Mouse (Mus musculus): ENCODE measurements around the gene Mkln1. TPM values are rescaled to one million over a fixed set of nuclear protein-coding genes. Genes with fewer than 3 reads are reported as not detected.

Gene Mkln1
- polyA plus RNA-seq, 1 experiment from 2014 or later, result 208 TPM

DNA sequence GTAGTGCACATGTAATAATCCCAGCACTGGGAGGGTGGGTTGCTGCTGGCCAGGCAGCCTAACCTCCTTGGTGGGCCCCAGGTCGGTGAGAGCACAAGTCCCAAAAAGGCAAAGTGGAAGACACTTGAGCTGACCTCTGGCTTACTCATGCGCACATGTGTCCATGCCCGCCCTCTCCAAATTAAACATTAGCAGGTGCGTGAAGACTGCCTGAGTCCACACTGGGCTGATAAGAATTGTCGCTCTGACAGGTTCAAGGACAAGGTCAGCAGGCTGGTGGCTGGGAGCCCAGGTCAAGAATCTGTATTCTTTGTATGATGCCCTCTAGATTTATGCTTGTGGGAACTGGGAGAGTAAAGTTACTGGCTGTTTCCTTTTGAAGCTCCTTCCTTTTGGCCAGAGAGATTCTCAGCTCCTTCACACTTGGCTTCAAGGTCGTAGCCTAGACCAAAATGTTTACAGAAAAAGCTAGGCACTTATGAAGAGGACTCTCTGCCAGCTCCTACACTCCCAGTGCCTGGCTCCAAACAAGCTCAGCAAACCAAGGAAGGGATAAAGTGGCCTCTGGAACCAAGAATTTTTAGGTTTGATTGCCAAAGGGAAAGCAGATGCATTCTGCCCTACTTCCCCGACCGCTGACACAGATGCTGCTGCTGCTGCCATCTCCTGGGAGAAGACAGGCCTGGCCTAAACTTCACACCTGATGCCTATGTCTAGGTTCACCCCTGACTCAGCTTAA lies 8.1 kb upstream of the Mkln1 start:
- DNase-seq (ENCODE audit: low spot score) (no peak), ATAC-seq (ENCODE audit: insufficient read depth, low FRiP score, low TSS enrichment) (no peak)
- Histone ChIP-seq H3K9ac (ENCODE audit: low read length) (no peak overlapping the region), H3K27ac (ENCODE audit: low read depth, low read length) (no peak overlapping the region), H3K4me2 (ENCODE audit: low read depth) (no peak overlapping the region), H3K36me3 (ENCODE audit: control insufficient read depth, insufficient read depth, low read length) (no peaks in the 10 kb centered on the region), H3K9me3 (ENCODE audit: control insufficient read depth, low read length) (no peaks in the 10 kb centered on the region), H3K4me3 (ENCODE audit: low read depth, low read length) (no peak overlapping the region), H3K4me1 (ENCODE audit: control insufficient read depth, insufficient read depth, low read length) (no peaks in the 10 kb centered on the region), H3K27me3 (ENCODE audit: control insufficient read depth, insufficient read depth, low read length) (no peaks in the 10 kb centered on the region)
- 72% methylated on average over 8 of the region's 8 CpGs for WGBS

DNA sequence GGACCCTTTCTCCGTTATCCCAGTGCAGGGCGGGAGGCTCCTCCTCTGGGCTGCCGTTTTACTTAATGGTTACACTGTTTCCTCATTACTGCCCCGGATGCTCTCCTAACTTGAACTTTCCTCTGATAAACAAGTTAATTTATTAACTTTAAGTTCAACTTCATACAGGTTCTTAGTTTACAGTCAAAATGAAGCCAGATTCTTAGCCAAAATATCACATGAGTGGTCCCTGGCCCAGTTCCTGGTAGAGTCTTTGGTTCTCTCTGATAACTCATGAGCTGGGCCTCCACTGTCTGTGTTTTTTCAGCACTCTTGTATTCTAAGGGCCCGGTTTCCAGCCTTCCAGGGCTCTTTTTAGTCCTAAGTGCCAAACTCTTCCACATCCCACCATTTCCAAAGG lies 5.7 kb upstream of the Mkln1 start:
- 93% methylated on average over 5 of the region's 5 CpGs for WGBS
- Histone ChIP-seq H3K4me2 (ENCODE audit: low read depth) (no peak overlapping the region), H3K9ac (ENCODE audit: low read length) (no peak overlapping the region), H3K4me1 (ENCODE audit: control insufficient read depth, insufficient read depth, low read length) (no peaks in the 10 kb centered on the region), H3K9me3 (ENCODE audit: control insufficient read depth, low read length) (no peaks in the 10 kb centered on the region), H3K4me3 (ENCODE audit: low read depth, low read length) (no peak overlapping the region), H3K27me3 (ENCODE audit: control insufficient read depth, insufficient read depth, low read length) (no peaks in the 10 kb centered on the region), H3K36me3 (ENCODE audit: control insufficient read depth, insufficient read depth, low read length) (no peaks in the 10 kb centered on the region), H3K27ac (ENCODE audit: low read depth, low read length) (no peak overlapping the region)
- ATAC-seq (ENCODE audit: insufficient read depth, low FRiP score, low TSS enrichment), result no peak
- no peak for DNase-seq (ENCODE audit: low spot score)

GRCm38 (mm10) chr6:31396118-31396517 lies 2.4 kb upstream of the Mkln1 start:
- ATAC-seq (ENCODE audit: insufficient read depth, low FRiP score, low TSS enrichment) (no peak), DNase-seq (ENCODE audit: low spot score) (no peak)
- Histone ChIP-seq H3K4me2 (ENCODE audit: low read depth) (no peak overlapping the region), H3K9ac (ENCODE audit: low read length) (no peak overlapping the region), H3K4me3 (ENCODE audit: low read depth, low read length) (no peak overlapping the region), H3K27ac (ENCODE audit: low read depth, low read length) (no peak overlapping the region), H3K4me1 (ENCODE audit: control insufficient read depth, insufficient read depth, low read length) (peaks cover 6% of the 10 kb centered on the region; the same call in 1 of the 2 replicates), H3K9me3 (ENCODE audit: control insufficient read depth, low read length) (no peaks in the 10 kb centered on the region), H3K36me3 (ENCODE audit: control insufficient read depth, insufficient read depth, low read length) (no peaks in the 10 kb centered on the region), H3K27me3 (ENCODE audit: control insufficient read depth, insufficient read depth, low read length) (no peaks in the 10 kb centered on the region)
- 82% methylated on average over 4 of the region's 4 CpGs for WGBS

- Histone ChIP-seq H3K4me1 (ENCODE audit: control insufficient read depth, insufficient read depth, low read length) (peaks cover 6% of the 10 kb centered on the region; the same call in 1 of the 2 replicates), H3K27me3 (ENCODE audit: control insufficient read depth, insufficient read depth, low read length) (no peaks in the 10 kb centered on the region), H3K9me3 (ENCODE audit: control insufficient read depth, low read length) (no peaks in the 10 kb centered on the region), H3K27ac (ENCODE audit: low read depth, low read length) (no peak overlapping the region), H3K36me3 (ENCODE audit: control insufficient read depth, insufficient read depth, low read length) (no peaks in the 10 kb centered on the region), H3K4me3 (ENCODE audit: low read depth, low read length) (no peak overlapping the region), H3K9ac (ENCODE audit: low read length) (no peak overlapping the region), H3K4me2 (ENCODE audit: low read depth) (no peak overlapping the region)
- DNase-seq (ENCODE audit: low spot score) (no peak), ATAC-seq (ENCODE audit: insufficient read depth, low FRiP score, low TSS enrichment) (no peak)
Observed at GRCm38 (mm10) chr6:31397308-31397707, 1.2 kb upstream of the Mkln1 start.

- H3K4me2 ChIP-seq (ENCODE audit: low read depth), result peak overlapping the region; percentile 14; the same call in 1 of the 2 replicates
- DNase-seq (ENCODE audit: low spot score), result no peak
- H3K27ac ChIP-seq (ENCODE audit: low read depth, low read length), result no peak overlapping the region
- ATAC-seq (ENCODE audit: insufficient read depth, low FRiP score, low TSS enrichment), result no peak
- H3K27me3 ChIP-seq (ENCODE audit: control insufficient read depth, insufficient read depth, low read length), result no peaks in the 10 kb centered on the region
- H3K4me1 ChIP-seq (ENCODE audit: control insufficient read depth, insufficient read depth, low read length), result peaks cover 6% of the 10 kb centered on the region; the same call in 1 of the 2 replicates
- peak overlapping the region; percentile 97; the same call in 1 of the 2 replicates for H3K4me3 ChIP-seq (ENCODE audit: low read depth, low read length)
- no peaks in the 10 kb centered on the region for H3K9me3 ChIP-seq (ENCODE audit: control insufficient read depth, low read length)
- no peak overlapping the region for H3K9ac ChIP-seq (ENCODE audit: low read length)
- no peaks in the 10 kb centered on the region for H3K36me3 ChIP-seq (ENCODE audit: control insufficient read depth, insufficient read depth, low read length)
- 68% methylated on average over 10 of the region's 10 CpGs for WGBS
Observed at GRCm38 (mm10) chr6:31397775-31398430, 632 bp upstream of the Mkln1 start.

DNA sequence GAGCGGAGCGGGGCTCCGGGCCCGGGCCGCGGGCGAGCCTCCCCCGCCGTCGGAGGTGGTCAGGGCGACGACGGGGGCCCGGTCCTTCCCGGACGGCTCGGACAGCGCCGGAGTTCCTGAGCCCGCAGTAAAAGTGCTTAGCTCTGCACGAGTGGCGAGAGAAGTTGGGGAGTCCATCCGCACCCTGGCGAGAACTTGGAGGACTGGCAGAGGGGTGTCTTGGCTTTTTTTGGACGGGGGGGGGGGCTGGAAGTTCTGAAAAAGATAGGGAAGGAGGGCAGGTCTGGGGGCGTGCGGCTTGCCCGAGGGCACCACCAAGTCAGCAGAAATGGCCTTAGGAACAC lies 643 bp downstream of the Mkln1 start:
- H3K27me3 ChIP-seq (ENCODE audit: control insufficient read depth, insufficient read depth, low read length), result no peaks in the 10 kb centered on the region
- no peaks in the 10 kb centered on the region for H3K9me3 ChIP-seq (ENCODE audit: control insufficient read depth, low read length)
- under 1% methylated on average over 28 of the region's 28 CpGs for WGBS
- peak overlapping the region; percentile 97 for H3K4me3 ChIP-seq (ENCODE audit: low read depth, low read length)
- no peaks in the 10 kb centered on the region for H3K36me3 ChIP-seq (ENCODE audit: control insufficient read depth, insufficient read depth, low read length)
- H3K27ac ChIP-seq (ENCODE audit: low read depth, low read length), result peak overlapping the region; percentile 89
- H3K4me1 ChIP-seq (ENCODE audit: control insufficient read depth, insufficient read depth, low read length), result peaks cover 6% of the 10 kb centered on the region; the same call in 1 of the 2 replicates
- peak; percentile 60 for ATAC-seq (ENCODE audit: insufficient read depth, low FRiP score, low TSS enrichment)
- H3K9ac ChIP-seq (ENCODE audit: low read length), result peak overlapping the region; percentile 98
- DNase-seq (ENCODE audit: low spot score), result no peak
- H3K4me2 ChIP-seq (ENCODE audit: low read depth), result peak overlapping the region; percentile 79

GRCm38 (mm10) chr6:31399566-31399965 lies 1.0 kb downstream of the Mkln1 start:
- no peaks in the 10 kb centered on the region for H3K27me3 ChIP-seq (ENCODE audit: control insufficient read depth, insufficient read depth, low read length)
- peaks cover 6% of the 10 kb centered on the region; the same call in 1 of the 2 replicates for H3K4me1 ChIP-seq (ENCODE audit: control insufficient read depth, insufficient read depth, low read length)
- DNase-seq (ENCODE audit: low spot score), result peak; percentile 31
- no peaks in the 10 kb centered on the region for H3K9me3 ChIP-seq (ENCODE audit: control insufficient read depth, low read length)
- peak overlapping the region; percentile 97 for H3K4me3 ChIP-seq (ENCODE audit: low read depth, low read length)
- H3K27ac ChIP-seq (ENCODE audit: low read depth, low read length), result no peak overlapping the region
- H3K36me3 ChIP-seq (ENCODE audit: control insufficient read depth, insufficient read depth, low read length), result no peaks in the 10 kb centered on the region
- ATAC-seq (ENCODE audit: insufficient read depth, low FRiP score, low TSS enrichment), result no peak
- peak overlapping the region; percentile 79 for H3K4me2 ChIP-seq (ENCODE audit: low read depth)
- 4% methylated on average over 13 of the region's 13 CpGs for WGBS
- peak overlapping the region; percentile 98 for H3K9ac ChIP-seq (ENCODE audit: low read length)

DNA sequence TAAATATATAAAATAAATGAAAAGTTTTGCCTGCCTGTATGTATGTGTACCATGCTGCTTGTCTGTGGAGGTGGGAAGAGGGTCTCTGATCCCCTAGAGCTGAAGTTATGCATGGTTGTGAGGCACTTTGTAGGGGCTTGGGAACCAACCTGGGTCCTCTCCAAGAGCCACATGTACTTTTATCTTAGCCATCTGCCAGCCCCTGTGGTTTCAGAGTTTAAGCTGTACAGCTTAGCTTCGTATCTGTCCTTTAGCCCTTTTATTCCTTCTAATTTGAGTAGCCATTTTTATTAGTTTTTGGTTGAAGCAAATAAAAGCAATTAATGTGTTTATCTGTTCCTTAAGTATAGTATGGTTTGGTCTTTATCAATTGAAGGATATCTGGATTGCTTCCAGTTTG lies 12.5 kb downstream of the Mkln1 start:
- H3K9ac ChIP-seq (ENCODE audit: low read length), result no peak overlapping the region
- DNase-seq (ENCODE audit: low spot score) (no peak), ATAC-seq (ENCODE audit: insufficient read depth, low FRiP score, low TSS enrichment) (no peak)
- no peaks in the 10 kb centered on the region for H3K9me3 ChIP-seq (ENCODE audit: control insufficient read depth, low read length)
- H3K27me3 ChIP-seq (ENCODE audit: control insufficient read depth, insufficient read depth, low read length), result no peaks in the 10 kb centered on the region
- no peak overlapping the region for H3K4me3 ChIP-seq (ENCODE audit: low read depth, low read length)
- H3K4me2 ChIP-seq (ENCODE audit: low read depth), result no peak overlapping the region
- 91% methylated on average over 1 of the region's 1 CpGs for WGBS
- H3K27ac ChIP-seq (ENCODE audit: low read depth, low read length), result no peak overlapping the region
- no peaks in the 10 kb centered on the region for H3K36me3 ChIP-seq (ENCODE audit: control insufficient read depth, insufficient read depth, low read length)
- no peaks in the 10 kb centered on the region for H3K4me1 ChIP-seq (ENCODE audit: control insufficient read depth, insufficient read depth, low read length)

DNA sequence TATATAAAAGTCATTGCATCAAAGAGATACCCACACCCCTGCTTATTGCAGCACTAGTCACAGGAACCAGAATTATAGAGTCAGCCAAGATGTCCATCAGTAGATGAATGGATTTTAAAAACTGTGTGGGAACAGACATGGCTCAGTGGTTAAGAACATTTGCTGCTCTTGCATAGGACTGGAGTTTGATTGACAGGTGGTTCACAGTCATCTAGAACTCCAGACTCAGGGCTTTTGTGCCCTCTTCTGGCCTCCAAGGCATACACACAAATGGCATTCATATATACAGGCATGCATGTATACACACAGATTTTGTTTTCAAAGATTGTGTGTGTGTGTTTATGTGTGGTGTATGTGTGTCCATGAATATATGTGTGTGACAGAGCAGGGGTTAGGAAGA lies 14.0 kb downstream of the Mkln1 start:
- ATAC-seq (ENCODE audit: insufficient read depth, low FRiP score, low TSS enrichment), result no peak

More for the DNA sequence above, 14.0 kb downstream of the Mkln1 start:
- Histone ChIP-seq H3K4me1 (ENCODE audit: control insufficient read depth, insufficient read depth, low read length) (no peaks in the 10 kb centered on the region), H3K4me2 (ENCODE audit: low read depth) (no peak overlapping the region), H3K9ac (ENCODE audit: low read length) (no peak overlapping the region), H3K9me3 (ENCODE audit: control insufficient read depth, low read length) (no peaks in the 10 kb centered on the region), H3K4me3 (ENCODE audit: low read depth, low read length) (no peak overlapping the region), H3K27me3 (ENCODE audit: control insufficient read depth, insufficient read depth, low read length) (no peaks in the 10 kb centered on the region), H3K27ac (ENCODE audit: low read depth, low read length) (no peak overlapping the region), H3K36me3 (ENCODE audit: control insufficient read depth, insufficient read depth, low read length) (no peaks in the 10 kb centered on the region)
- no peak for DNase-seq (ENCODE audit: low spot score)

Data from neural tube, embryonic 11.5 days (tissue).